In genomic region chr12:113244685-113245084, GRCm38 (mm10) we compare ENCODE assay signal across 27 mouse cellular contexts. TPM values are rescaled to one million over a fixed set of nuclear protein-coding genes. Genes with fewer than 3 reads are reported as not detected.
DNase-seq lines count a peak whose midpoint lies in the region; ATAC-seq and TF ChIP-seq lines count a peak whose summit lies in the region.
"Had no signal": no experiment of that assay in that cellular context is flagged by ENCODE, and none has a peak within 500 bp of the region (broad histone marks: within the 10 kb centered on the region; RNA-seq: fewer than 3 reads in every experiment).

No protein-coding gene starts in this region.

- 90% methylated on average over 2 of the region's 2 CpGs for WGBS in lung, embryonic 15.5 days
- WGBS in bone marrow, adult 2 months, result 67% methylated on average over 2 of the region's 2 CpGs
- 89% methylated on average over 2 of the region's 2 CpGs for WGBS in intestine, postnatal 0 days
- WGBS in hindbrain, embryonic 12.5 days, result 95% methylated on average over 2 of the region's 2 CpGs

- no peak for TF ChIP-seq CTCF in bone marrow, adult 2 months (IDR thresholded peaks at IDR 0.05; ENCODE audit: control insufficient read depth, insufficient read depth, low read length)
- no peak for TF ChIP-seq CTCF in intestine, postnatal 0 days (IDR thresholded peaks at IDR 0.05; ENCODE audit: low read depth)

- H3K27ac ChIP-seq in lung, embryonic 15.5 days, result no peak overlapping the region
- peak overlapping the region; percentile 88 for H3K27ac ChIP-seq in bone marrow, adult 2 months (ENCODE audit: control insufficient read depth, insufficient read depth, low read depth, low read length, poor library complexity)
- no peak overlapping the region for H3K27ac ChIP-seq in intestine, postnatal 0 days (ENCODE audit: low read depth, low read length)
- no peak overlapping the region for H3K27ac ChIP-seq in hindbrain, embryonic 12.5 days
- H3K27ac ChIP-seq: forebrain, embryonic 13.5 days; heart, embryonic 13.5 days; hindbrain, embryonic 15.5 days; liver, embryonic 13.5 days; neural tube, embryonic 13.5 days; stomach, postnatal 0 days had no signal

- no peak overlapping the region for H3K4me3 ChIP-seq in lung, embryonic 15.5 days
- no peak overlapping the region for H3K4me3 ChIP-seq in bone marrow, adult 2 months (replicated peaks; ENCODE audit: control insufficient read depth, low read depth, low read length)
- H3K4me3 ChIP-seq in intestine, postnatal 0 days (ENCODE audit: low read depth, low read length), result no peak overlapping the region
- no peak overlapping the region for H3K4me3 ChIP-seq in hindbrain, embryonic 12.5 days
- H3K4me3 ChIP-seq: forebrain, embryonic 13.5 days; heart, embryonic 13.5 days; hindbrain, embryonic 15.5 days; liver, embryonic 13.5 days; neural tube, embryonic 13.5 days had no signal

- H3K9ac ChIP-seq in lung, embryonic 15.5 days, result no peak overlapping the region
- H3K9ac ChIP-seq in intestine, postnatal 0 days (ENCODE audit: low read depth, low read length), result no peak overlapping the region
- H3K9ac ChIP-seq in hindbrain, embryonic 12.5 days, result no peak overlapping the region
- H3K9ac ChIP-seq: forebrain, embryonic 13.5 days; heart, embryonic 13.5 days; hindbrain, embryonic 15.5 days; liver, embryonic 13.5 days; neural tube, embryonic 13.5 days had no signal

- ATAC-seq in lung, embryonic 15.5 days (ENCODE audit: borderline replicate concordance, extremely low read depth, low FRiP score, low TSS enrichment), result 0 out of 2 replicates have a peak, but pooled peaks have one; percentile 21
- no peak for ATAC-seq in intestine, postnatal 0 days
- ATAC-seq in hindbrain, embryonic 12.5 days (ENCODE audit: low FRiP score), result no peak
- ATAC-seq: CD4-positive, CD25-positive, alpha-beta regulatory T cell, adult 4 months; forebrain, embryonic 13.5 days had no signal

- DNase-seq in lung, adult 18-20 months, result no peak
- peak; percentile 46 to 51 for DNase-seq in spleen, adult 18-20 months
- no peak for DNase-seq in spleen, postnatal 10 days (ENCODE audit: low spot score in 2 of 2)
- DNase-seq: adrenal gland, postnatal 25 days; cerebellum, adult 18-20 months; cerebellum, postnatal 10 days; gastrocnemius, postnatal 10 days; heart, postnatal 10 days; kidney, adult 2 months; kidney, postnatal 10 days; layer of hippocampus, postnatal 36 days; left cerebral cortex, postnatal 4 days; liver, embryonic 13.5 days; retina, postnatal 1 day; right cerebral cortex, postnatal 14 days; thymus, adult 2 months; thymus, postnatal 36 days had no signal

- no peaks in the 10 kb centered on the region for H3K27me3 ChIP-seq in lung, embryonic 15.5 days
- no peaks in the 10 kb centered on the region for H3K27me3 ChIP-seq in intestine, postnatal 0 days (replicated peaks; ENCODE audit: control insufficient read depth, insufficient read depth, low read length)
- no peaks in the 10 kb centered on the region for H3K27me3 ChIP-seq in hindbrain, embryonic 12.5 days
- H3K27me3 ChIP-seq: forebrain, embryonic 13.5 days; heart, embryonic 13.5 days; hindbrain, embryonic 15.5 days; liver, embryonic 13.5 days; neural tube, embryonic 13.5 days had no signal

- no peaks in the 10 kb centered on the region for H3K4me1 ChIP-seq in lung, embryonic 15.5 days
- peaks cover 6% of the 10 kb centered on the region; the same call in 1 of the 2 replicates for H3K4me1 ChIP-seq in bone marrow, adult 2 months (ENCODE audit: control insufficient read depth, insufficient read depth, low read length)
- no peaks in the 10 kb centered on the region for H3K4me1 ChIP-seq in intestine, postnatal 0 days (replicated peaks; ENCODE audit: control insufficient read depth, insufficient read depth, low read length)
- no peaks in the 10 kb centered on the region for H3K4me1 ChIP-seq in hindbrain, embryonic 12.5 days
- H3K4me1 ChIP-seq: forebrain, embryonic 13.5 days; heart, embryonic 13.5 days; hindbrain, embryonic 15.5 days; liver, embryonic 13.5 days; neural tube, embryonic 13.5 days had no signal

- no peak overlapping the region for H3K4me2 ChIP-seq in lung, embryonic 15.5 days
- no peak overlapping the region for H3K4me2 ChIP-seq in intestine, postnatal 0 days (replicated peaks; ENCODE audit: low read depth)
- H3K4me2 ChIP-seq in hindbrain, embryonic 12.5 days (replicated peaks), result no peak overlapping the region
- H3K4me2 ChIP-seq: forebrain, embryonic 13.5 days; heart, embryonic 13.5 days; hindbrain, embryonic 15.5 days; liver, embryonic 13.5 days; neural tube, embryonic 13.5 days had no signal

- no peaks in the 10 kb centered on the region for H3K9me3 ChIP-seq in lung, embryonic 15.5 days
- H3K9me3 ChIP-seq in intestine, postnatal 0 days (ENCODE audit: control insufficient read depth), result no peaks in the 10 kb centered on the region
- no peaks in the 10 kb centered on the region for H3K9me3 ChIP-seq in hindbrain, embryonic 12.5 days (replicated peaks)
- H3K9me3 ChIP-seq: forebrain, embryonic 13.5 days; heart, embryonic 13.5 days; hindbrain, embryonic 15.5 days; liver, embryonic 13.5 days; neural tube, embryonic 13.5 days had no signal

- H3K36me3 ChIP-seq in lung, embryonic 15.5 days, result no peaks in the 10 kb centered on the region
- no peaks in the 10 kb centered on the region for H3K36me3 ChIP-seq in intestine, postnatal 0 days (ENCODE audit: control insufficient read depth, insufficient read depth)
- no peaks in the 10 kb centered on the region for H3K36me3 ChIP-seq in hindbrain, embryonic 12.5 days
- H3K36me3 ChIP-seq: heart, embryonic 13.5 days; hindbrain, embryonic 15.5 days; liver, embryonic 13.5 days; neural tube, embryonic 13.5 days had no signal

- no peak for TF ChIP-seq POLR2A in bone marrow, adult 2 months (IDR thresholded peaks at IDR 0.05; ENCODE audit: borderline replicate concordance, control insufficient read depth, low read depth, low read length)

RNA-seq across cellular contexts. Expression of gene Tmem121, which starts 59.0 kb away (rescaled TPM):
- 8.2 and 9.0 TPM in 2 replicates for polyA plus RNA-seq in lung, embryonic 15.5 days (2015; fragmentation: Nextera tagmentation; extraction: Ambion mirVana)
- polyA plus RNA-seq in bone marrow, adult 2 months (2011; ENCODE audit: insufficient read depth, insufficient read length, low replicate concordance, missing spikeins), result not detected in 2 replicates
- 3.4 and 3.5 TPM in 2 replicates for polyA plus RNA-seq in intestine, postnatal 0 days (2015; fragmentation: Nextera tagmentation; extraction: Ambion mirVana)
- 22.9 and 23.2 TPM in 2 replicates for polyA plus RNA-seq in hindbrain, embryonic 12.5 days (2016; fragmentation: Nextera tagmentation; extraction: Ambion mirVana)
- polyA plus RNA-seq: CD4-positive, CD25-positive, alpha-beta regulatory T cell, adult 4 months had no signal

Comparison
In these comparisons a context has a peak if more than half of its experiments do, and no peak if none do; other contexts are left out.
1. DNase-seq: peak in spleen, adult 18-20 months (2 of 2); none in lung, adult 18-20 months (0 of 2) and spleen, postnatal 10 days (0 of 2).